Mouse (Mus musculus): ENCODE measurements at regions not wholly inside any gene's neighbourhood (a gene's known extent, or its start where the extent isn't known, plus 50 kb on each side); places are given as distances from the start of the nearest gene placed in this dataset.

GRCm38 (mm10) chr3:120810527-120810926, 361.0 kb downstream of the Rwdd3 start:
- no peak overlapping the region for H3K27ac ChIP-seq

GRCm38 (mm10) chr3:120810048-120810447, 361.4 kb downstream of the Rwdd3 start:
- no peak for TF ChIP-seq CTCF (IDR thresholded peaks at IDR 0.05)
- intact Hi-C loops (cut with DNase I) = no loop called here
- DNase-seq (ENCODE audit: extremely low spot score in 1 of 2, low spot score in 2 of 2) = no peak
- H3K27ac ChIP-seq = no peak overlapping the region
- no peak overlapping the region for H3K4me3 ChIP-seq

More at GRCm38 (mm10) chr3:120810527-120810926, 361.0 kb downstream of the Rwdd3 start:
- intact Hi-C loops (cut with DNase I) = no loop called here
- no peak for DNase-seq (ENCODE audit: extremely low spot score in 1 of 2, low spot score in 2 of 2)
- H3K4me3 ChIP-seq = no peak overlapping the region
- no peak for TF ChIP-seq CTCF (IDR thresholded peaks at IDR 0.05)

- H3K4me3 ChIP-seq = no peak overlapping the region
- peak; percentile 47 to 49 for DNase-seq (ENCODE audit: extremely low spot score in 1 of 2, low spot score in 2 of 2)
- no peak overlapping the region; the same call in 1 of the 2 replicates for H3K27ac ChIP-seq
- no peak for TF ChIP-seq CTCF (IDR thresholded peaks at IDR 0.05)
- intact Hi-C loops (cut with DNase I) = loop anchor here (5.0 kb wide), 1 partner anchor 101 kb away; no protein-coding TSS in a partner anchor
Measured at GRCm38 (mm10) chr3:120786659-120787058, 384.8 kb downstream of the Rwdd3 start.

- DNase-seq (ENCODE audit: extremely low spot score in 1 of 2, low spot score in 2 of 2) = no peak
- intact Hi-C loops (cut with DNase I) = no loop called here
- TF ChIP-seq CTCF (IDR thresholded peaks at IDR 0.05) = no peak
- Histone ChIP-seq H3K27ac (no peak overlapping the region), H3K4me3 (no peak overlapping the region)
Measured at GRCm38 (mm10) chr3:120781486-120781885, 390.0 kb downstream of the Rwdd3 start.

GRCm38 (mm10) chr3:120779091-120779490, 392.4 kb downstream of the Rwdd3 start:
- H3K4me3 ChIP-seq = no peak overlapping the region
- no peak for DNase-seq (ENCODE audit: extremely low spot score in 1 of 2, low spot score in 2 of 2)
- H3K27ac ChIP-seq = no peak overlapping the region
- TF ChIP-seq CTCF (IDR thresholded peaks at IDR 0.05) = no peak; the same call in 1 of the 2 replicates
- intact Hi-C loops (cut with DNase I) = no loop called here

- Histone ChIP-seq H3K4me3 (no peak overlapping the region), H3K27ac (no peak overlapping the region)
- no peak for DNase-seq (ENCODE audit: extremely low spot score in 1 of 2, low spot score in 2 of 2)
- intact Hi-C loops (cut with DNase I) = no loop called here
- no peak for TF ChIP-seq CTCF (IDR thresholded peaks at IDR 0.05)
Measured at GRCm38 (mm10) chr3:120774951-120775350, 396.5 kb downstream of the Rwdd3 start.

- TF ChIP-seq CTCF (IDR thresholded peaks at IDR 0.05) = no peak
- no peak for DNase-seq (ENCODE audit: extremely low spot score in 1 of 2, low spot score in 2 of 2)
- no peak overlapping the region for H3K4me3 ChIP-seq
- H3K27ac ChIP-seq = no peak overlapping the region
- intact Hi-C loops (cut with DNase I) = no loop called here
Measured at GRCm38 (mm10) chr3:120761681-120762080, 409.8 kb downstream of the Rwdd3 start.

- no peak for TF ChIP-seq CTCF (IDR thresholded peaks at IDR 0.05)
- intact Hi-C loops (cut with DNase I) = no loop called here
Measured at GRCm38 (mm10) chr3:120761223-120761622, 410.3 kb downstream of the Rwdd3 start.

GRCm38 (mm10) chr3:120748513-120748912, 423.0 kb downstream of the Rwdd3 start:
- intact Hi-C loops (cut with DNase I) = no loop called here
- TF ChIP-seq CTCF (IDR thresholded peaks at IDR 0.05) = no peak
- H3K27ac ChIP-seq = no peak overlapping the region
- no peak overlapping the region for H3K4me3 ChIP-seq
- no peak for DNase-seq (ENCODE audit: extremely low spot score in 1 of 2, low spot score in 2 of 2)

More at GRCm38 (mm10) chr3:120761223-120761622, 410.3 kb downstream of the Rwdd3 start:
- DNase-seq (ENCODE audit: extremely low spot score in 1 of 2, low spot score in 2 of 2) = no peak
- no peak overlapping the region for H3K4me3 ChIP-seq
- H3K27ac ChIP-seq = no peak overlapping the region

GRCm38 (mm10) chr3:120747678-120748077, 423.8 kb downstream of the Rwdd3 start:
- Histone ChIP-seq H3K27ac (no peak overlapping the region), H3K4me3 (no peak overlapping the region)
- DNase-seq (ENCODE audit: extremely low spot score in 1 of 2, low spot score in 2 of 2) = no peak
- intact Hi-C loops (cut with DNase I) = no loop called here
- peak; percentile 46 for TF ChIP-seq CTCF (IDR thresholded peaks at IDR 0.05)

- no peak overlapping the region for H3K4me3 ChIP-seq
- TF ChIP-seq CTCF (IDR thresholded peaks at IDR 0.05) = no peak
- intact Hi-C loops (cut with DNase I) = loop anchor here (5.0 kb wide), 1 partner anchor 369 kb away; no protein-coding TSS in a partner anchor
- no peak overlapping the region for H3K27ac ChIP-seq
- no peak for DNase-seq (ENCODE audit: extremely low spot score in 1 of 2, low spot score in 2 of 2)
Measured at GRCm38 (mm10) chr3:120733332-120733731, 438.2 kb downstream of the Rwdd3 start.

GRCm38 (mm10) chr3:120732391-120732790, 439.1 kb downstream of the Rwdd3 start:
- H3K4me3 ChIP-seq = no peak overlapping the region
- intact Hi-C loops (cut with DNase I) = loop anchor here (5.0 kb wide), 1 partner anchor 370 kb away; no protein-coding TSS in a partner anchor
- DNase-seq (ENCODE audit: extremely low spot score in 1 of 2, low spot score in 2 of 2) = no peak
- no peak overlapping the region for H3K27ac ChIP-seq
- TF ChIP-seq CTCF (IDR thresholded peaks at IDR 0.05) = no peak

- TF ChIP-seq CTCF (IDR thresholded peaks at IDR 0.05) = no peak
Measured at GRCm38 (mm10) chr3:120731287-120731686, 440.2 kb downstream of the Rwdd3 start.

More at GRCm38 (mm10) chr3:120731287-120731686, 440.2 kb downstream of the Rwdd3 start:
- Histone ChIP-seq H3K27ac (peak overlapping the region; percentile 38; the same call in 1 of the 2 replicates), H3K4me3 (no peak overlapping the region)
- DNase-seq (ENCODE audit: extremely low spot score in 1 of 2, low spot score in 2 of 2) = peak in 1 of 2 experiments; percentile 24
- intact Hi-C loops (cut with DNase I) = loop anchor here (5.0 kb wide), 1 partner anchor 371 kb away; no protein-coding TSS in a partner anchor
